Mouse (Mus musculus) cerebellum, adult 9-10 months (tissue): ENCODE data around the gene Tespa1.
"Not testable (repeated sequence)": the region's sequence is repeated elsewhere in the genome, so short reads cannot be mapped to it uniquely, and the experiment has no call there.

ENCODE experiments used
- DNase-seq: peaks from one replicate; pipeline ENCODE4 v3.0.0; 2022

The Tespa1 gene

GRCm38 (mm10) chr10:130363438-130364164 lies 40.9 kb downstream of the Tespa1 start:
- peak; percentile 14 for DNase-seq

- no peak for DNase-seq
Measured at GRCm38 (mm10) chr10:130364766-130365165, 42.1 kb downstream of the Tespa1 start.

DNA sequence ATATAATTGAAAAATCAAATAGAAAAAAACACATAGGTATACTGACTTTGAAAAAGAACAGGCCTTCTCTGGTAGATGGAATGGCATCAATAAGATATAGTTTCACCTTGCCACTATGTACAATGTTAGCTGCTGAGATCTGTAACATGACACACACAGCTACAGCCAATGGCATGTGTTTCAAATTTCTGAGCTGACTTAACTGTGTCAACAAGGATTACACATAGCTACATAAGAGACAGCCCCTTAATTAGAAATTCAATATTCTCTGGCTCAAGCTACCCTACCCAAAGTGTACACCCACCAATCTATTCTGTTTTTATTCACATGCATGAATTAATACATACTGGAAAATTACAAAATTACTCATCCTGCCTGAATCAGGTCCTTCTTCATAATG lies 45.7 kb downstream of the Tespa1 start:
- no peak for DNase-seq

DNA sequence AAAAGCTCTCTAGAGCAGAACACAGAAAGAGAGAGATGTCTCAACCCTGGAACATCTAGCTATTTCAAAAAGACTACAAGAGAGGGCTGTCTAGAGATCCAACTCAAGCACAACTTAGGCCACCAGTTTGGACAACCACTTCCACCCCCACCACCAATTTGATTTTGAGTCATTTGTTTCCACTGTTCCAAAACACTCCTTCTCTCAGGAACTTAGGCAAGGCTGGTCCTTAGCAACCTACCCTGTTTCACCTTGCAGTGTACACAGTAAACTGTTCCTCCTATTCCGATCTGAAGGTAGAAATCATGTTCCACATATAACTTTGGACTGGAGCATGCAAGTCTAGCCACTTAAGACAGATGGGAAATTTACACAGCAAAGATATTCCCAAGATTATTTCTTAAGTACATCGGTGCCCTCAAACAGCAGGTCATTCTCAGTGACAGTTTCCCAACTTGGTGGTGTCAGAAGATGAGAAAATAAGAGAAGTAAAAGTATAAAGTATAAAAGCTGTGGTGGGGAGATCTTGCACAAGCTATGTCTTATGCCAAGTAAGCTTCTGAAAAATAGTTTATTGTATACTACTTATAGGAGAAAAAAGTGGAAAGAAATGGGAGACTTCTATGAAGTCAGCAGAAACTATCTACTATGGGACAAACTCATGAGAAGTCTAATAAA lies 47.5 kb downstream of the Tespa1 start:
- DNase-seq: no peak

DNA sequence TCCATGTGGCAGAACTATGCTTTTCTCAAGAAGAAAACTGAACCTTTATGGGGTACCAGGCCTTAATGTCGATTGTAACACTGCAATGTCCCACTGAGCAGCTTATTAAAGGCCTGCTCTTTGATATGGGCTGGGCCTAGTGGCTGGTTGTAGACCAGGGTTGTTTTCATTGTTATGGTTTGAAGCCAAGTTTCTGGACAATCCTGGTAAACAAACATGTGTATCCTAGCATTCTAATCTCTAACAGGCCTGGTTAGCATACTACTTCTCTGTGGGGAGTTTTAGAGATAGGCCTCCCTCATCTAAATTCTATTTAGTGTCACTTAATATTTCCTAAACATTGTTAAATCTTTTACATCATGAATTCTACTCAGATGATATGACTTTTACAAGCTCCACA lies 49.0 kb downstream of the Tespa1 start:
- no peak for DNase-seq

- no peak for DNase-seq
Measured at GRCm38 (mm10) chr10:130372491-130373173, 50.0 kb downstream of the Tespa1 start.

DNA sequence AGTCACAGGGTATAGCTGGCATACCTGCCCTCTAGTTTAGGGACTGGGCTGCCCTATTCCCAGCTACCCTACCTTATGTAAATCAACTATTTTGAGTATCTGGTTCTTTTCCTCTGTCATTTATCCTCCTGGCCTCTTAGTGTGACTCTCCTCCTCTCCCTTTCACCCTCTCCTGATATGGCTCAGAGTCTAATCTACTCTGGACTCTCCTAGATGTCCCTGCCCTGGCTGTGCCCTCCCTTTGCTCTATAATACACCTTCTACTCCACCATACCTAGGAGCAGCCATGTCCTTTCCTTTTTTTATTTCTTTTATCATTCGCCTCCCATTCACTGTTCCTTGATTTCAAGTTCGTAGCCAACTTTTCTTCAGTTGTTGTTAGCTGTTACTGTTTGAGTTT lies 52.5 kb downstream of the Tespa1 start:
- DNase-seq: no peak

GRCm38 (mm10) chr10:130394232-130394631 lies 71.6 kb downstream of the Tespa1 start, which contains the start of gene Vmn2r84:
TSS of gene Vmn2r84 (minus strand) at chr10:130394332.
- DNase-seq: no peak

DNA sequence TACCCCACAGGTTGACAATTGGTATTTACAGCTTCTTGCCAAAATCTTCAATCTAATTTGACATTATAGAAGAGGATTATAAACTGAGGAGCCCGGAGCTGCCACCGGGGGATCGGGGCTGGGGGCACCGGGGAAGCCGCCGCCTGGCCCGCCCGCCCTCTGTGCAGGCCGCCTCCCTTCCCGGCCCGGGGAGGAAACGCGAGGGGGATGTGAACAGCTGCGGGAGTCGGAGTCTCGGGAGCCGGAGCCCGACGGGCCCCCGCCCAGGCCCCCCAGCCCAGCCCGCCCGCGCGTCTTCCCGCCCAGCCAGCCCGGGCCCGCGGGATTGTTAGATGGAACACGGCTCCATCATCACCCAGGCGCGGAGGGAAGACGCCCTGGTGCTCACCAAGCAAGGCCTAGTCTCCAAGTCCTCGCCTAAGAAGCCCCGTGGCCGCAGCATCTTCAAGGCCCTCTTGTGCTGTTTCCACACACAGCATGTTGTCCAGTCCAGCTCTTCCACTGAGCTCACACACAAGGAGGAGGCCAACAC lies 89.6 kb downstream of the Tespa1 start:
- not testable (repeated sequence) for DNase-seq
